Mouse (Mus musculus) heart, postnatal 25 days (tissue): Measurements from ENCODE around the gene Dapp1. TPM values are rescaled to one million over a fixed set of nuclear protein-coding genes. Genes with fewer than 3 reads are reported as not detected.
"Not testable (repeated sequence)": the region's sequence is repeated elsewhere in the genome, so short reads cannot be mapped to it uniquely, and the experiment has no call there.

Experiments
- DNase-seq: peaks from one replicate; pipeline ENCODE4 v3.0.0; 2022; ENCODE audit warnings: low spot score
- intact Hi-C: fragments of 180-260 bp; cut with DNase I; formaldehyde crosslinking; loops from one replicate; pipeline ENCODE4 v1.15.1; 2025
- total RNA-seq, 2 experiments: library from RNA; stranded (reverse); gene quantifications; 2 replicates each; pipeline ENCODE4 v1.2.3; 2021

The Dapp1 gene
- total RNA-seq, 2 experiments from 2014 or later: 4.1 to 5.3 TPM

- DNase-seq: no peak
- intact Hi-C loops: loop anchor here (5.0 kb wide), 1 partner anchor 56 kb away; no protein-coding TSS in a partner anchor
Measured at GRCm38 (mm10) chr3:137935570-137936525, 45.5 kb downstream of the Dapp1 start.

GRCm38 (mm10) chr3:137933986-137934385 lies 47.4 kb downstream of the Dapp1 start:
- intact Hi-C loops: no loop called here
- DNase-seq: no peak

GRCm38 (mm10) chr3:137932748-137933147 lies 48.6 kb downstream of the Dapp1 start:
- no peak for DNase-seq
- intact Hi-C loops: no loop called here

- intact Hi-C loops: no loop called here
- no peak for DNase-seq
Measured at GRCm38 (mm10) chr3:137929940-137930339, 51.4 kb downstream of the Dapp1 start.

GRCm38 (mm10) chr3:137927010-137927409 lies 54.3 kb downstream of the Dapp1 start:
- intact Hi-C loops: no loop called here

GRCm38 (mm10) chr3:137920594-137920993 lies 60.8 kb downstream of the Dapp1 start:
- no peak for DNase-seq
- intact Hi-C loops: no loop called here

More at GRCm38 (mm10) chr3:137927010-137927409, 54.3 kb downstream of the Dapp1 start:
- no peak for DNase-seq

GRCm38 (mm10) chr3:137919398-137919797 lies 61.9 kb downstream of the Dapp1 start:
- intact Hi-C loops: loop anchor here (2.0 kb wide), 2 partner anchors 53 to 225 kb away; partner anchors contain the start of genes Dnajb14 and Mttp
- DNase-seq: no peak

- intact Hi-C loops: loop anchor here (2.0 kb wide), 2 partner anchors 52 to 226 kb away; partner anchors contain the start of genes Dnajb14 and Mttp
Measured at GRCm38 (mm10) chr3:137918932-137919311, 62.4 kb downstream of the Dapp1 start.

GRCm38 (mm10) chr3:137918172-137918931 lies 63.0 kb downstream of the Dapp1 start, which contains the start of gene Lamtor3:
Gene Lamtor3, plus strand, starts transcription at chr3:137918506.
- DNase-seq: peak; percentile 72
- intact Hi-C loops: loop anchor here (2.0 kb wide), 2 partner anchors 52 to 226 kb away; partner anchors contain the start of genes Dnajb14 and Mttp

More at GRCm38 (mm10) chr3:137918932-137919311, 62.4 kb downstream of the Dapp1 start:
- no peak for DNase-seq

- DNase-seq: no peak
- intact Hi-C loops: loop anchor here (2.0 kb wide), 2 partner anchors 51 to 227 kb away; partner anchors contain the start of genes Dnajb14 and Mttp
Measured at GRCm38 (mm10) chr3:137917694-137918171, 63.6 kb downstream of the Dapp1 start.

GRCm38 (mm10) chr3:137914567-137914966 lies 66.8 kb downstream of the Dapp1 start:
- DNase-seq, intact Hi-C loops: not testable (repeated sequence)

GRCm38 (mm10) chr3:137913093-137913492 lies 68.3 kb downstream of the Dapp1 start:
- intact Hi-C loops: no loop called here
- DNase-seq: no peak

GRCm38 (mm10) chr3:137900149-137900548 lies 81.2 kb downstream of the Dapp1 start:
- DNase-seq: no peak
- intact Hi-C loops: no loop called here

- DNase-seq: no peak
- intact Hi-C loops: no loop called here
Measured at GRCm38 (mm10) chr3:137897685-137898084, 83.7 kb downstream of the Dapp1 start.

GRCm38 (mm10) chr3:137896867-137897266 lies 84.5 kb downstream of the Dapp1 start:
- intact Hi-C loops: no loop called here
- DNase-seq: no peak

- intact Hi-C loops: no loop called here
- DNase-seq: no peak
Measured at GRCm38 (mm10) chr3:137896386-137896785, 85.0 kb downstream of the Dapp1 start.

GRCm38 (mm10) chr3:137895196-137895595 lies 86.1 kb downstream of the Dapp1 start:
- intact Hi-C loops: no loop called here

GRCm38 (mm10) chr3:137893789-137894188 lies 87.6 kb downstream of the Dapp1 start:
- intact Hi-C loops: no loop called here
- DNase-seq: no peak

More at GRCm38 (mm10) chr3:137895196-137895595, 86.1 kb downstream of the Dapp1 start:
- DNase-seq: no peak

- DNase-seq: no peak
- intact Hi-C loops: no loop called here
Measured at GRCm38 (mm10) chr3:137892118-137892517, 89.2 kb downstream of the Dapp1 start.

GRCm38 (mm10) chr3:137891089-137891488 lies 90.3 kb downstream of the Dapp1 start:
- intact Hi-C loops: no loop called here
- no peak for DNase-seq
